Comparison of ENCODE assay signal across 8 mouse cellular contexts in genomic region chr6:48546271-48546670, GRCm38 (mm10). TPM values are rescaled to one million over a fixed set of nuclear protein-coding genes. Genes with fewer than 3 reads are reported as not detected.
DNase-seq lines count a peak whose midpoint lies in the region; ATAC-seq and TF ChIP-seq lines count a peak whose summit lies in the region.
"Had no signal": no experiment of that assay in that cellular context is flagged by ENCODE, and none has a peak within 500 bp of the region (broad histone marks: within the 10 kb centered on the region; RNA-seq: fewer than 3 reads in every experiment).

No protein-coding gene starts in this region.

- no peak overlapping the region for H3K4me2 ChIP-seq in kidney, embryonic 16.5 days (replicated peaks; ENCODE audit: low read depth, low read length)
- H3K4me2 ChIP-seq: liver, embryonic 13.5 days had no signal

- H3K36me3 ChIP-seq in kidney, adult 2 months (ENCODE audit: control insufficient read depth, insufficient read depth, low read length), result no peaks in the 10 kb centered on the region
- H3K36me3 ChIP-seq in kidney, embryonic 16.5 days (ENCODE audit: insufficient read depth, low read length), result no peaks in the 10 kb centered on the region
- H3K36me3 ChIP-seq in E14TG2a.4 (ENCODE audit: insufficient read depth, low read length), result no peaks in the 10 kb centered on the region
- no peaks in the 10 kb centered on the region for H3K36me3 ChIP-seq in splenic B cell, adult 2 months (ENCODE audit: control insufficient read depth, insufficient read depth, low read length, poor library complexity, severe bottlenecking)
- H3K36me3 ChIP-seq: liver, embryonic 13.5 days had no signal

- no peak overlapping the region for H3K9ac ChIP-seq in kidney, embryonic 16.5 days (replicated peaks; ENCODE audit: low read length)
- H3K9ac ChIP-seq: liver, embryonic 13.5 days had no signal

- no peak overlapping the region for H3K4me3 ChIP-seq in kidney, adult 2 months (ENCODE audit: insufficient read depth, low read depth, low read length)
- H3K4me3 ChIP-seq in kidney, embryonic 16.5 days (ENCODE audit: low read length), result no peak overlapping the region
- no peak overlapping the region for H3K4me3 ChIP-seq in E14TG2a.4 (replicated peaks; ENCODE audit: low read length)
- H3K4me3 ChIP-seq: liver, embryonic 13.5 days had no signal

- TF ChIP-seq POLR2A in kidney, adult 2 months (IDR thresholded peaks at IDR 0.05; ENCODE audit: low read depth, low read length), result no peak

- 37% methylated on average over 1 of the region's 1 CpGs for WGBS in kidney, adult 2 months
- WGBS in kidney, embryonic 16.5 days, result 38% methylated on average over 1 of the region's 1 CpGs

- no peak overlapping the region for H3K27ac ChIP-seq in kidney, adult 2 months (ENCODE audit: insufficient read depth, low read depth, low read length)
- H3K27ac ChIP-seq in kidney, embryonic 16.5 days (ENCODE audit: low read length), result no peak overlapping the region
- H3K27ac ChIP-seq: liver, embryonic 13.5 days had no signal

- no peaks in the 10 kb centered on the region; the same call in 1 of the 2 replicates for H3K4me1 ChIP-seq in kidney, adult 2 months (ENCODE audit: control insufficient read depth, insufficient read depth, low read length)
- H3K4me1 ChIP-seq in kidney, embryonic 16.5 days (ENCODE audit: insufficient read depth, low read length), result peaks cover 13% of the 10 kb centered on the region
- H3K4me1 ChIP-seq in E14TG2a.4 (replicated peaks; ENCODE audit: low read depth, low read length), result peaks cover 19% of the 10 kb centered on the region

- TF ChIP-seq CTCF in kidney, adult 2 months (conservative IDR thresholded peaks at IDR 0.05; ENCODE audit: insufficient read depth, insufficient read length, low read depth, low read length), result peak; percentile 45
- TF ChIP-seq CTCF in E14TG2a.4 (conservative IDR thresholded peaks at IDR 0.05; ENCODE audit: low read length), result 0 out of 2 replicates have a peak, but pooled peaks have one; percentile 6

- H3K9me3 ChIP-seq in kidney, embryonic 16.5 days (ENCODE audit: low read length), result no peaks in the 10 kb centered on the region
- no peaks in the 10 kb centered on the region for H3K9me3 ChIP-seq in E14TG2a.4 (ENCODE audit: low read length)
- H3K9me3 ChIP-seq: liver, embryonic 13.5 days had no signal

- ATAC-seq in kidney, embryonic 16.5 days (ENCODE audit: low FRiP score, low TSS enrichment), result no peak

- no peaks in the 10 kb centered on the region for H3K27me3 ChIP-seq in kidney, adult 2 months (replicated peaks; ENCODE audit: control insufficient read depth, insufficient read depth, low read length)
- no peaks in the 10 kb centered on the region for H3K27me3 ChIP-seq in kidney, embryonic 16.5 days (ENCODE audit: insufficient read depth, low read length)
- peaks cover 10% of the 10 kb centered on the region for H3K27me3 ChIP-seq in E14TG2a.4 (ENCODE audit: insufficient read depth, low read length)
- no peaks in the 10 kb centered on the region for H3K27me3 ChIP-seq in splenic B cell, adult 2 months (ENCODE audit: control insufficient read depth, insufficient read depth, low read length, poor library complexity, severe bottlenecking)
- H3K27me3 ChIP-seq: liver, embryonic 13.5 days had no signal

- peak; percentile 61 for DNase-seq in kidney, adult 2 months
- peak; percentile 66 for DNase-seq in brain, adult 2 months (ENCODE audit: low read depth, low spot score)
- peak; percentile 52 to 83 for DNase-seq in kidney, postnatal 36 days
- DNase-seq in splenic B cell, adult 2 months (ENCODE audit: low read depth, low spot score), result peak; percentile 62
- no peak for DNase-seq in spleen, adult 12 weeks (ENCODE audit: low spot score)
- DNase-seq: liver, embryonic 13.5 days had no signal

RNA-seq across cellular contexts. Expression of gene Lrrc61, which starts 8.3 kb away (rescaled TPM):
- polyA plus RNA-seq in kidney, adult 2 months (2012; rRNA removed), result 35.3 and 36.5 TPM in 2 replicates
- 14.3 and 14.5 TPM in 2 replicates for polyA plus RNA-seq in kidney, embryonic 16.5 days (2015; fragmentation: Nextera tagmentation; extraction: Ambion mirVana)

RNA-seq across cellular contexts. Expression of gene Atp6v0e2, which starts 8.9 kb away (rescaled TPM):
- 101 and 109 TPM in 2 replicates for polyA plus RNA-seq in kidney, adult 2 months (2012; rRNA removed)
- 32.7 and 33.8 TPM in 2 replicates for polyA plus RNA-seq in kidney, embryonic 16.5 days (2015; fragmentation: Nextera tagmentation; extraction: Ambion mirVana)

RNA-seq across cellular contexts. Expression of gene Rarres2, which starts 26.3 kb away (rescaled TPM):
- 87.9 and 89.2 TPM in 2 replicates for polyA plus RNA-seq in kidney, adult 2 months (2012; rRNA removed)
- polyA plus RNA-seq in kidney, embryonic 16.5 days (2015; fragmentation: Nextera tagmentation; extraction: Ambion mirVana), result 64.5 and 76.1 TPM in 2 replicates

RNA-seq across cellular contexts. Expression of gene Gm45021, which starts 43.1 kb away (rescaled TPM):
- polyA plus RNA-seq in kidney, adult 2 months (2012; rRNA removed), result not detected in 2 replicates
- not detected in 2 replicates for polyA plus RNA-seq in kidney, embryonic 16.5 days (2015; fragmentation: Nextera tagmentation; extraction: Ambion mirVana)
- polyA plus RNA-seq: liver, embryonic 13.5 days had no signal

RNA-seq across cellular contexts. Expression of gene Repin1, which starts 47.4 kb away (rescaled TPM):
- 49.2 and 73.1 TPM in 2 replicates for polyA plus RNA-seq in kidney, adult 2 months (2012; rRNA removed)
- 52.9 and 59.3 TPM in 2 replicates for polyA plus RNA-seq in kidney, embryonic 16.5 days (2015; fragmentation: Nextera tagmentation; extraction: Ambion mirVana)
